Mouse (Mus musculus) urinary bladder, postnatal 36 days (tissue): ENCODE measurements around the gene Dlg2.
A peak's percentile ranks its signal among the peaks of the same experiment; 100 is the strongest.

Experiments used
- DNase-seq, 2 experiments: peaks; one replicate each; pipeline ENCODE4 v3.0.0; 2022; ENCODE audit warnings: low spot score in 2 of 2, mixed read lengths in 1 of 2

Gene Dlg2

GRCm38 (mm10) chr7:92264964-92265363 is 1788.5 kb downstream of the Dlg2 start:
- DNase-seq, result no peak

GRCm38 (mm10) chr7:92275353-92275752 is 1798.9 kb downstream of the Dlg2 start:
- no peak for DNase-seq

- DNase-seq, result no peak
These were observed 1801.2 kb downstream of the Dlg2 start for GRCm38 (mm10) chr7:92277629-92278028.

GRCm38 (mm10) chr7:92280925-92281324 is 1804.5 kb downstream of the Dlg2 start:
- DNase-seq, result no peak

- DNase-seq, result no peak
These were observed 1810.6 kb downstream of the Dlg2 start for GRCm38 (mm10) chr7:92287058-92287457.

GRCm38 (mm10) chr7:92288814-92289213 is 1812.3 kb downstream of the Dlg2 start:
- no peak for DNase-seq

- no peak for DNase-seq
These were observed 1816.5 kb downstream of the Dlg2 start for GRCm38 (mm10) chr7:92292918-92293518.

- no peak for DNase-seq
These were observed 1824.6 kb downstream of the Dlg2 start for GRCm38 (mm10) chr7:92301046-92301445.

- DNase-seq, result no peak
These were observed 1831.2 kb downstream of the Dlg2 start for GRCm38 (mm10) chr7:92307634-92308033.

GRCm38 (mm10) chr7:92308168-92308567 is 1831.7 kb downstream of the Dlg2 start:
- no peak for DNase-seq

- DNase-seq, result no peak
These were observed 1839.9 kb downstream of the Dlg2 start for GRCm38 (mm10) chr7:92316389-92316788.

GRCm38 (mm10) chr7:92319469-92319868 is 1843.0 kb downstream of the Dlg2 start:
- no peak for DNase-seq

- no peak for DNase-seq
These were observed 1843.7 kb downstream of the Dlg2 start for GRCm38 (mm10) chr7:92320181-92320580.

- no peak for DNase-seq
These were observed 1845.3 kb downstream of the Dlg2 start for GRCm38 (mm10) chr7:92321786-92322185.

- DNase-seq, result no peak
These were observed 1846.0 kb downstream of the Dlg2 start for GRCm38 (mm10) chr7:92322342-92323069.

- DNase-seq, result peak in 1 of 2 experiments; percentile 4
These were observed 1847.2 kb downstream of the Dlg2 start for GRCm38 (mm10) chr7:92323710-92324109.

- DNase-seq, result no peak
These were observed 1850.9 kb downstream of the Dlg2 start for GRCm38 (mm10) chr7:92327343-92327896.

GRCm38 (mm10) chr7:92333220-92333898 is 1856.9 kb downstream of the Dlg2 start:
- DNase-seq, result no peak

- no peak for DNase-seq
These were observed 1880.1 kb downstream of the Dlg2 start for GRCm38 (mm10) chr7:92356542-92356941.

GRCm38 (mm10) chr7:92363386-92363785 is 1886.9 kb downstream of the Dlg2 start:
- DNase-seq, result no peak

- DNase-seq, result no peak
These were observed 1887.3 kb downstream of the Dlg2 start for GRCm38 (mm10) chr7:92363800-92364199.

- no peak for DNase-seq
These were observed 1890.6 kb downstream of the Dlg2 start for GRCm38 (mm10) chr7:92367111-92367510.

GRCm38 (mm10) chr7:92370521-92370920 is 1894.0 kb downstream of the Dlg2 start:
- DNase-seq, result no peak
